Mouse (Mus musculus) heart, embryonic 16.5 days (tissue): ENCODE data around the gene Axdnd1. TPM values are rescaled to one million over a fixed set of nuclear protein-coding genes. Genes with fewer than 3 reads are reported as not detected.
"Not testable (repeated sequence)": the region's sequence is repeated elsewhere in the genome, so short reads cannot be mapped to it uniquely, and the experiment has no call there.

Source experiments
- ATAC-seq: fragments of 200-750 bp; cut with Nextera tagmentation; replicated peaks from 2 replicates; pipeline ENCODE4 v1.8.0; 2017; ENCODE audit warnings: moderate number of reproducible peaks; ENCODE audit not compliant: insufficient read depth, low FRiP score; ENCODE audit errors: extremely low read depth
- H3K27ac ChIP-seq: fragments of 300-500 bp; sonication (generic); 2 replicates; pipeline ENCODE4 v1.5.1; 2014; ENCODE audit warnings: mild to moderate bottlenecking, low read length, control low read depth, moderate library complexity
- H3K27me3 ChIP-seq: fragments of 300-500 bp; sonication (generic); 2 replicates; pipeline ENCODE4 v1.6.1; 2014; ENCODE audit warnings: low read length, mixed read lengths; ENCODE audit not compliant: control insufficient read depth, insufficient read depth
- H3K36me3 ChIP-seq: fragments of 300-500 bp; sonication (generic); 2 replicates; pipeline ENCODE4 v1.6.1; 2014; ENCODE audit not compliant: control insufficient read depth, insufficient read depth
- H3K4me1 ChIP-seq: fragments of 300-500 bp; sonication (generic); 2 replicates; pipeline ENCODE4 v1.6.1; 2014; ENCODE audit warnings: low read length, mixed read lengths; ENCODE audit not compliant: control insufficient read depth, insufficient read depth
- H3K4me2 ChIP-seq: fragments of 300-500 bp; sonication (generic); 2 replicates; pipeline ENCODE4 v1.6.1; 2014; ENCODE audit warnings: low read depth, mild to moderate bottlenecking, control low read depth, low read length
- H3K4me3 ChIP-seq: fragments of 300-500 bp; sonication (generic); 2 replicates; pipeline ENCODE4 v1.5.1; 2014; ENCODE audit warnings: mild to moderate bottlenecking, control low read depth, low read length
- H3K9ac ChIP-seq: fragments of 300-500 bp; sonication (generic); 2 replicates; pipeline ENCODE4 v1.6.1; 2014; ENCODE audit warnings: low read length, control low read depth
- H3K9me3 ChIP-seq: fragments of 300-500 bp; sonication (generic); replicated peaks from 2 replicates; pipeline ENCODE4 v1.6.1; 2016; ENCODE audit warnings: low read length; ENCODE audit not compliant: control insufficient read depth
- WGBS: fragments of 180-500 bp; shearing (Covaris S2); extraction: QIAGEN DNeasy Blood & Tissue Kit; methylation state at CpG from one replicate; pipeline ENCODE4 v1.1.7; 2014; 5-methylcytosine and 5-hydroxymethylcytosine counted together
- polyA plus RNA-seq: library from polyadenylated mRNA; unstranded; fragments of >200 nt; fragmentation: Nextera tagmentation; extraction: Ambion mirVana; gene quantifications from 2 replicates; pipeline ENCODE4 v1.2.1, GENCODE M21; 2015

Gene Axdnd1
- polyA plus RNA-seq, 1 experiment from 2014 or later = 0.32 TPM

DNA sequence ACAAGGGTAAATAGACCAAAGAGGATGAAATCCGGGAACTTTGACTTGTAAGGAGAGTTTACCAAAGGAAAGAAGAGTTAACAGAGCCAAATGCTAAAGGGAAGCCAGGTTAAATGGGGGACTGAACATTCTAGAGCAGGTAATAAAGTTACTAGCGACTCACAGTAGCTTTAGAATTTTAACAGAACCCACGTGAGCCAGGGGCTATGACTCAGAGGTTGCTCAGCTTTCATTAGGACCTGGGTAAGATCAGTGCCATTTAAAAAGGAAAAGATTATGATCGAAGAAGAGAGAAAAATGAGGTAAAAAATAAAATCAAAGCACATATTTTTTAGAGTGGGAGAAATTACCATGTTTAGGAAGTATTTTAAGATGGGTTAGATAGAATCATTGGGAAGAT is 80.1 kb downstream of the Axdnd1 start:
- H3K9me3 ChIP-seq = peaks cover 2% of the 10 kb centered on the region; the same call in 1 of the 2 replicates
- H3K36me3 ChIP-seq = no peaks in the 10 kb centered on the region
- H3K27me3 ChIP-seq = no peaks in the 10 kb centered on the region
- no peak for ATAC-seq
- H3K4me3 ChIP-seq = no peak overlapping the region
- no peak overlapping the region for H3K4me2 ChIP-seq
- no peak overlapping the region for H3K27ac ChIP-seq
- no peaks in the 10 kb centered on the region for H3K4me1 ChIP-seq
- 67% methylated on average over 4 of the region's 4 CpGs for WGBS
- no peak overlapping the region for H3K9ac ChIP-seq

DNA sequence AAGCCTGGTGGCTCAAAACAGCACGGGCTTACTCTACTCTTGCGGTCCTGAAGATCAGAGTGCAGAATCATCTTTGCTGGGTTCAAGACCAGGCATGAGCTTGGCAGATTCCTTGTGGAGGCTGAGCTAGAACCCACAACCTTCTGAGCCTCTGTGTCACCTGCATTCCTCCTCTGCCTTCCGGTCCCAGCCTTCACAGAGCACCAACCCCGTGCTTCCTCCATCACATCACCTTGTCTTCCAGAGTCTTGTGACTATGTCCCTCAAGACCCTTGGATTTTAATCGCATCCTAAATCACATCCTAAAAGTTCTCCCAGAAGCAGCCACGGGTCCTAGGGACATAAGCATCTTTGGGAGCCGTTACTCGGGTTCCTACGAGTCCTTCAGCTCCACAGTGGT is 97.8 kb downstream of the Axdnd1 start:
- ATAC-seq = no peak
- 83% methylated on average over 9 of the region's 9 CpGs for WGBS
- Histone ChIP-seq H3K36me3 (no peaks in the 10 kb centered on the region), H3K4me2 (no peak overlapping the region), H3K4me1 (no peaks in the 10 kb centered on the region), H3K4me3 (no peak overlapping the region), H3K9ac (no peak overlapping the region), H3K27ac (no peak overlapping the region), H3K9me3 (no peaks in the 10 kb centered on the region), H3K27me3 (0 out of 2 replicates have a peak, but pooled peaks cover 2% of the 10 kb centered on the region)

DNA sequence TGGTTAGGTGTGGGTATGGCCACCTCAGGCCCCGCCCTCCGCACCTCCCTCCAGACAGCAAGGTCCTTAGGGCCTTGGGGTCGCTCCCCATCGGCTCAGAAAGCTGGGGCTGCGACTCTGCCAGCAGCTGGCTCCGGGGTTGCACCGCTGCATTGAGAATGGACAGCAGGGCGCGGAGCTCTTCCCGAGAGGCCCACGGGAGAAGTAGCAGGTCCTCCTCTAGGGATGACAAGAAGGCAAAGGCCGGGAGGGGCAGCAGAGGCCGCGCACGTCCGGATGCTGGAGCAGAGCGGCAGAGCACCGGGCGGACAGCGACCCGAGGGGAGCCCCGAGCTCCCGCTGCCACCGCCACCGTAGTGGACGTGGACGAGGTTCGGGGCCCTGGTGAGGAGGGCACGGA is 110.3 kb downstream of the Axdnd1 start, which contains the start of gene Nphs2:
Gene Nphs2 (plus strand): TSS at position 98 of the 400 bp plus-strand sequence.
- ATAC-seq = peak; percentile 32; the same call in 1 of the 2 replicates
- no peaks in the 10 kb centered on the region for H3K36me3 ChIP-seq
- no peak within 1 kb of the TSS for H3K27ac ChIP-seq
- H3K4me2 ChIP-seq = peak within 1 kb of the TSS; percentile 61
- peak within 1 kb of the TSS; percentile 21; the same call in 1 of the 2 replicates for H3K9ac ChIP-seq
- H3K4me1 ChIP-seq = peaks cover 6% of the 10 kb centered on the region
- H3K9me3 ChIP-seq = no peaks in the 10 kb centered on the region
- H3K27me3 ChIP-seq = peaks cover 36% of the 10 kb centered on the region
- WGBS = 5% methylated on average over 29 of the region's 29 CpGs
- H3K4me3 ChIP-seq = peak within 1 kb of the TSS; percentile 38

DNA sequence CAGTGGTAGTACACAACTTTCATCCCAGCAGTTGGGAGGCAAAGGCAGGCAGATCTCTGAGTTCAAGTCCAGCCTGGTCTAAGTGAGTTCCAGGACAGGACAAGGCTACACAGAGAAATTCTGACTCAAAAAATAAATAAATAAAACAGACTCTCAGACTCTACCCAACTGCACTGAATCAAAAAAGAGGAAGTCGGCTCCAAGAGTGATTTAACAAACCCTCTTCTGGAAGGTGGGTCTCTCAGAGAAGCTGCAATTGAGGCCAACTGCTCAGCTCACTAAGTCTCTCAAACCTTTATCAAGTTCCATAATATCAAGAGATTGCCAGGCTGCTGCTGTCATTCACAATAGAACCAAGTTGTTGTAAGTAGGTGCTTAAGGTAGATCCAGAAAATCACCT is 112.4 kb downstream of the Axdnd1 start:
- Histone ChIP-seq H3K36me3 (no peaks in the 10 kb centered on the region), H3K9me3 (no peaks in the 10 kb centered on the region), H3K4me1 (peaks cover 6% of the 10 kb centered on the region), H3K4me2 (no peak overlapping the region), H3K27me3 (peaks cover 53% of the 10 kb centered on the region), H3K9ac (no peak overlapping the region), H3K27ac (no peak overlapping the region), H3K4me3 (no peak overlapping the region)
- ATAC-seq = no peak
- WGBS = 83% methylated on average over 1 of the region's 1 CpGs

DNA sequence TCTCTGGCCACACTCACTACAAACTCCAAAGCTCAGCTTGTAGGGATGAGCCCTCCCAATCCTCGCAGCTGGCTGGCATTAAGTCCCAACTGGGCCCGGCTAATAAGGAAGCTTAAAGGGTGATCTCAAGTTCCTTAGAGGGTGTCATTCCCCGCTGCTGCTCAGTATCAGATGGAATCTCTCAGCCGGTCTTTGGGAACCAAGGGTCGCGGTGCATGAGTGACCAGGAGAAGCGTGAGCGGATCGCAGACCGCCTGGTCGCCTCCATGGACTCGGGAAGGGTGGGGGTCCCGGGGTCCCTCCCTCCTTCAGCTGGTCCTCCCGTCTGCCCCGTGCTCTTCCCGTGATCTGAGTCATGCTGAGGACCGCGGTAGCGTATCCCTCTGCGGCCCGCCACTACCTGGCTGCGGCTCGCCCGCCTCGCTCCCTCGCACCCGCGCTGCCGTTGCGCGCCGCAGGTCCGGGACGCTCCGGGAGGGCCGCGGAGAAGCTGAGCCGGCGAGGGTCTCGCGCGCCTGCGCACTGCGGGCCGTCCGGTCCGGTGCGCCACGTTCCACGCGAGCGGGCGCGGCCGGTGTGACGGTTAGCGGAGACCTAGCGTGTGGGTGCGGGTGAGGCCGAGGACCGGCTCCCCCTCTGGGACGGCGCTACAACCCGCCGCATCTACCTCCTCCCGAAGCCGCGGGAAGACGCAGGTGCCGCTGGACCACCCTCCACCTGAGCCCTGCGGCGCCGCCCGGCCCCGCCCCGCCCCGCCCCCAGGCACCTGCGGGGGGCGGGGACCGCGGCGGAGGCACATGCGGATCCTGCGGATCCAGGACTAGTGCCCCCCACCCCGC is 117.8 kb downstream of the Axdnd1 start, which contains the start of gene Tdrd5:
Gene Tdrd5 (minus strand): TSS at position 754 of the 839 bp plus-strand sequence.
- Histone ChIP-seq H3K27me3 (peaks cover 45% of the 10 kb centered on the region), H3K4me1 (no peaks in the 10 kb centered on the region), H3K9me3 (peaks cover 5% of the 10 kb centered on the region; the same call in 1 of the 2 replicates), H3K4me2 (peak within 1 kb of the TSS; percentile 99), H3K27ac (no peak within 1 kb of the TSS), H3K4me3 (peak within 1 kb of the TSS; percentile 73), H3K9ac (peak within 1 kb of the TSS; percentile 63), H3K36me3 (no peaks in the 10 kb centered on the region)
- under 1% methylated on average over 82 of the region's 85 CpGs for WGBS
- peak; percentile 49; the same call in 1 of the 2 replicates for ATAC-seq

DNA sequence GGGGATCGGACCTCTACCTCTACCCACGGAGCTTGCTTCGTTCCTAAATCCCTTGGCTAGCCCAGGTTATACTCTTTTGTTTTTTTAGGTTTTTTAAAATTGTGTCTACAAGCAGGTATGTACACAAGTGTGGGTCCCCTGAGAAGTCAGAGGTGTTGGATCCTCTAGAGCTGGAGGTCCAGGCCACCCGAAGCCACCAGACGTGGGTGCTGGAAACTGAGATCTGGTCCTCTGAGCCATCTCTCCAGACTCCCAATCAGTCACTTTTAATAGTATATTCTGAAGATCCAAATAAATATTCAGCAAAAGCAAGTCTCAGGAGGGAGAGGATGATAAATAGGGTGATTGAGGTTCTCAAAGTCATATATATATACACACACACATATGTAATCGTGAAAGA is 130.9 kb downstream of the Axdnd1 start:
- H3K9me3 ChIP-seq = no peaks in the 10 kb centered on the region
- ATAC-seq = no peak
- no peak overlapping the region for H3K27ac ChIP-seq
- H3K36me3 ChIP-seq = no peaks in the 10 kb centered on the region
- no peak overlapping the region for H3K9ac ChIP-seq
- no peaks in the 10 kb centered on the region for H3K4me1 ChIP-seq
- H3K27me3 ChIP-seq = no peaks in the 10 kb centered on the region
- no peak overlapping the region for H3K4me3 ChIP-seq
- H3K4me2 ChIP-seq = no peak overlapping the region
- WGBS = 95% methylated on average over 6 of the region's 6 CpGs

DNA sequence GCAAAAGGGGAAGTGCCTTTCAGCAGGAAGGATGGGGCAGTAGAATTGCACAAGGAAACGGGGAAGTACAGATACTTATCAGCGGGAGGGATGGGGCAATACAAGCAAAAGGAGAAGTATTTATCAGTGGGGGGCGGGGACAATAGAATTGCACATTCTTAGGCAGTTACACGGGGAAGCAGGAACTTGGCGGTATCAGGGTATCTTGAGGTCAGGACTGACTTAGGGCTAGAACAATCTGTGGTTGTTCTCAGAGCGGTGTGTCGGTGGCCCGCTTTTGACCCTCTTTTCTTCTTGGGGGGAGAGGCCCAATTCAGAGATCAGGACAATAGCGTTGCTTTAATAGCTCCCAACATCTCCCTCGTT is 131.8 kb downstream of the Axdnd1 start:
- not testable (repeated sequence) for H3K27ac ChIP-seq, H3K4me3 ChIP-seq, H3K9me3 ChIP-seq, H3K4me1 ChIP-seq, H3K27me3 ChIP-seq, H3K4me2 ChIP-seq, ATAC-seq, H3K9ac ChIP-seq, H3K36me3 ChIP-seq
- 57% methylated on average over 10 of the region's 10 CpGs for WGBS

DNA sequence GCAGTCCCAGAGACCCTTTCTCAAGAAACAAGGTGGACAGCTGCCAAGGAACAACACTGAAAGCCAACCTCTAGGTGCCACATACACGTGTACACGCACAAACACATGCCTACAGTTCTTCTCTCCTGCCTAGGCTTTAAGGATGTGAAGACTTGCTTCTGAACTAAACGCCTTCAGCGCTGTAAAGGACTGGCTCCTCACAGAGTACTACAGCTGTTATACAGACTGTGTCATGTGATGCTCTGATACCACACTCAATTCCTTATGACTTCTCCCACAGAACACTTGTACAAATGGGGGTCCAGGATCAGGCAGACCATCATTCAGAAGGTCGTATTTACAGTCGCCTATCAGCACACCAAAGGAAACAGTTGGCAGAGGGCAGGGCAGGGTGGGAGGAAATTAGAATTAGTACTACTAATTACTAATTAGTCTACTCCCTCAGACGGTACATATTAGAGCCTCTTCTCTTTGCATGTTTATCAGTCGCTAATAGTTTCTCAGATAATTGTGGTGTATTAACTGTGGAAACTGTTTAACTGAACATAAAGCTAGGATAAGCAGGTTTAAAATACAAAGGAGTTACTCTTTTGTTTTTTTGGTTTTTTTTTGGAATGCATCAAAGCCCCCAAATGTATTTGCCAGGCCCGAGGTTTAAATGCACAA is 132.3 kb downstream of the Axdnd1 start:
- Histone ChIP-seq H3K9ac (no peak overlapping the region), H3K4me3 (no peak overlapping the region), H3K27me3 (no peaks in the 10 kb centered on the region), H3K36me3 (no peaks in the 10 kb centered on the region), H3K9me3 (no peaks in the 10 kb centered on the region), H3K4me1 (no peaks in the 10 kb centered on the region), H3K4me2 (no peak overlapping the region), H3K27ac (no peak overlapping the region)
- WGBS = 68% methylated on average over 9 of the region's 9 CpGs
- no peak for ATAC-seq

DNA sequence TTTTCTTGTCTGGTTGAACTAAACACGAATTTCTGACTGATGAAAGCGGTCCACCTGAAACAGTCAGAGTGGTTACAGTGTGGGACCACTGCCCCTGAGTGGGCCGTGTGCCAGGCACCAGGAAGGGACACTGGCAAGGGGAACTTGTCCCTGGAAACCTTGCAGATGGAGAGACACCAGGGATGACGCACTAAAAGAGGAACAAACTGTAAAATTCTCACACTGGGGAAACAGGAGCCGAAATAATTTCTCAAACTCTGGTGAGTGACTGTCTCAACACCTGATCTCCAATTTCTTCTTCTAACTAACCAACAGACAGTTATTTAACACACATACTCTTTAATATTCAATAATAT is 135.4 kb downstream of the Axdnd1 start:
- no peak overlapping the region for H3K4me2 ChIP-seq
- H3K4me3 ChIP-seq = no peak overlapping the region
- no peaks in the 10 kb centered on the region for H3K27me3 ChIP-seq
- H3K27ac ChIP-seq = no peak overlapping the region
- no peak overlapping the region for H3K9ac ChIP-seq
- 80% methylated on average over 5 of the region's 5 CpGs for WGBS
- H3K9me3 ChIP-seq = no peaks in the 10 kb centered on the region
- no peaks in the 10 kb centered on the region for H3K4me1 ChIP-seq
- ATAC-seq = no peak
- H3K36me3 ChIP-seq = no peaks in the 10 kb centered on the region
